Mouse (Mus musculus) small intestine, adult 10 weeks (tissue): Measurements from ENCODE around the gene Cyp2j7. TPM values are rescaled to one million over a fixed set of nuclear protein-coding genes. Genes with fewer than 3 reads are reported as not detected.

Source experiments
- polyA plus RNA-seq: library from polyadenylated mRNA; stranded (reverse); fragments of 350-450 nt; fragmentation: Illumina TruSeq; extraction: RNeasy Lipid Tissue Mini Kit (QIAGEN cat#74804); gene quantifications from one replicate; pipeline ENCODE4 v1.2.3, GENCODE M21; 2014; ENCODE audit warnings: low replicate concordance

Cyp2j7 gene
- polyA plus RNA-seq: not detected

DNA sequence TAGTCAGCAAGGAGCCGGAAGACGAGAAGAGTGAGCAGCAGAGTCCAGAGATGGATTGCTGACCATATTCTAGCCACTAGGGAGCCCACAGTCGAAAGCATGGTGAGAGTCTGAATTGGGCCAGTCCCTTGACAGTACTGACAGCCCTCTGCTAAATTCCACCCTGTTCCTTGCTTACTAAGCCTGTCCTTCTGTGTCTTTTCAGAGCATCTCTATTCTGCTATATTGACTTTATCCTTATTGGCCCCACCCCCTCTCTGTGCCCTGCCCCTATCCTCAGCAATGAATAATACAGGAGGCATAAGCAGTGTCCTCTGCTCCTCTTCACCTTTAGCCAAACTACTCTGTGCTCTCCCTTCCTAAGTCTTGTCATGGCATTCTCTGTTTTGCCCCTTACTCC, at the start of gene Cyp2j7:
Gene Cyp2j7 (minus strand): TSS at position 101 of the 400 bp plus-strand sequence.

Other genes starting within 250 kb of the Cyp2j7 start
- gene Cyp2j13, start 159.1 kb downstream of the Cyp2j7 start, polyA plus RNA-seq: not detected
- 0.48 TPM for gene Cyp2j12, start 95.5 kb downstream of the Cyp2j7 start, polyA plus RNA-seq
- gene Cyp2j11, start 112.0 kb upstream of the Cyp2j7 start, polyA plus RNA-seq: 0.52 TPM